Mouse (Mus musculus) right cerebral cortex, postnatal 4 days (tissue): ENCODE measurements at regions not wholly inside any gene's neighbourhood (a gene's known extent, or its start where the extent isn't known, plus 50 kb on each side); places are given as distances from the start of the nearest gene placed in this dataset.

Source experiments
- DNase-seq: peaks from one replicate; pipeline ENCODE4 v3.0.0-alpha.2; 2022

GRCm38 (mm10) chr1:154993927-154994856, 105.2 kb downstream of the Ier5 start:
- DNase-seq: no peak

GRCm38 (mm10) chr1:154983325-154983724, 99.0 kb upstream of the Cacna1e start:
- DNase-seq: no peak

- DNase-seq: no peak
These were observed 98.5 kb upstream of the Cacna1e start for GRCm38 (mm10) chr1:154982836-154983235.

- no peak for DNase-seq
These were observed 97.4 kb upstream of the Cacna1e start for GRCm38 (mm10) chr1:154981687-154982086.

- DNase-seq: no peak
These were observed 91.4 kb upstream of the Cacna1e start for GRCm38 (mm10) chr1:154975732-154976131.

- DNase-seq: no peak
These were observed 77.0 kb upstream of the Cacna1e start for GRCm38 (mm10) chr1:154961271-154961670.

GRCm38 (mm10) chr1:154956625-154957031, 72.3 kb upstream of the Cacna1e start:
- no peak for DNase-seq

GRCm38 (mm10) chr1:154952679-154953078, 68.4 kb upstream of the Cacna1e start:
- DNase-seq: no peak
